Mouse (Mus musculus) heart, postnatal 4 days (tissue): ENCODE measurements at regions not wholly inside any gene's neighbourhood (a gene's known extent, or its start where the extent isn't known, plus 50 kb on each side); places are given as distances from the start of the nearest gene placed in this dataset.

ENCODE experiments used
- DNase-seq: peaks from one replicate; pipeline ENCODE4 v3.0.0; 2021

- peak; percentile 44 for DNase-seq
These were observed 60.1 kb upstream of the Irx1 start for GRCm38 (mm10) chr13:72023666-72024065.

GRCm38 (mm10) chr13:72043930-72044470, 80.5 kb upstream of the Irx1 start:
- DNase-seq, result no peak

GRCm38 (mm10) chr13:72056469-72056868, 92.9 kb upstream of the Irx1 start:
- DNase-seq, result no peak

GRCm38 (mm10) chr13:72061659-72062058, 98.1 kb upstream of the Irx1 start:
- DNase-seq, result no peak

- no peak for DNase-seq
These were observed 99.8 kb upstream of the Irx1 start for GRCm38 (mm10) chr13:72063278-72063761.

GRCm38 (mm10) chr13:72096585-72096984, 133.1 kb upstream of the Irx1 start:
- no peak for DNase-seq

GRCm38 (mm10) chr13:72097268-72097667, 133.7 kb upstream of the Irx1 start:
- no peak for DNase-seq

GRCm38 (mm10) chr13:72097811-72098210, 134.3 kb upstream of the Irx1 start:
- no peak for DNase-seq

GRCm38 (mm10) chr13:72100741-72101140, 137.2 kb upstream of the Irx1 start:
- no peak for DNase-seq

- no peak for DNase-seq
These were observed 145.1 kb upstream of the Irx1 start for GRCm38 (mm10) chr13:72108666-72109065.

GRCm38 (mm10) chr13:72113942-72114341, 150.4 kb upstream of the Irx1 start:
- no peak for DNase-seq

GRCm38 (mm10) chr13:72114776-72115663, 151.5 kb upstream of the Irx1 start:
- no peak for DNase-seq

- DNase-seq, result no peak
These were observed 156.9 kb upstream of the Irx1 start for GRCm38 (mm10) chr13:72120467-72120866.

GRCm38 (mm10) chr13:72120911-72121553, 157.5 kb upstream of the Irx1 start:
- no peak for DNase-seq

GRCm38 (mm10) chr13:72121554-72122229, 158.2 kb upstream of the Irx1 start:
- no peak for DNase-seq

GRCm38 (mm10) chr13:72122230-72122627, 158.7 kb upstream of the Irx1 start:
- no peak for DNase-seq

- DNase-seq, result no peak
These were observed 164.8 kb upstream of the Irx1 start for GRCm38 (mm10) chr13:72128306-72128705.

GRCm38 (mm10) chr13:72131341-72131740, 167.8 kb upstream of the Irx1 start:
- DNase-seq, result no peak

- peak; percentile 39 for DNase-seq
These were observed 170.7 kb upstream of the Irx1 start for GRCm38 (mm10) chr13:72134101-72134768.

GRCm38 (mm10) chr13:72166225-72166624, 202.7 kb upstream of the Irx1 start:
- peak; percentile 10 for DNase-seq

- no peak for DNase-seq
These were observed 203.9 kb upstream of the Irx1 start for GRCm38 (mm10) chr13:72167434-72167833.

- no peak for DNase-seq
These were observed 220.1 kb upstream of the Irx1 start for GRCm38 (mm10) chr13:72183636-72184035.
